Mouse (Mus musculus) midbrain, postnatal 0 days (tissue): ENCODE measurements around the gene Rad51b. TPM values are rescaled to one million over a fixed set of nuclear protein-coding genes. Genes with fewer than 3 reads are reported as not detected.
A peak's percentile ranks its signal among the peaks of the same experiment; 100 is the strongest.

Experiments
- ATAC-seq: fragments of 200-750 bp; cut with Nextera tagmentation; 2 replicates; pipeline ENCODE4 v1.8.0; 2017; ENCODE audit warnings: moderate number of reproducible peaks, mild to moderate bottlenecking, moderate TSS enrichment, moderate library complexity; ENCODE audit not compliant: low FRiP score
- DNase-seq: peaks from one replicate; pipeline ENCODE4 v3.0.0-alpha.2; 2015; ENCODE audit warnings: low spot score
- H3K27ac ChIP-seq: fragments of 300-500 bp; sonication (generic); 2 replicates; pipeline ENCODE4 v1.5.1; 2014; ENCODE audit warnings: low read depth, mild to moderate bottlenecking, low read length, mixed read lengths
- H3K27me3 ChIP-seq: fragments of 300-500 bp; sonication (generic); 2 replicates; pipeline ENCODE4 v1.6.1; 2014; ENCODE audit warnings: low read length, control low read depth, mixed read lengths; ENCODE audit not compliant: insufficient read depth
- H3K36me3 ChIP-seq: fragments of 300-500 bp; sonication (generic); 2 replicates; pipeline ENCODE4 v1.6.1; 2014; ENCODE audit warnings: low read length, control low read depth, mixed read lengths; ENCODE audit not compliant: insufficient read depth
- H3K4me1 ChIP-seq: fragments of 300-500 bp; sonication (generic); 2 replicates; pipeline ENCODE4 v1.6.1; 2014; ENCODE audit warnings: mild to moderate bottlenecking, control low read depth, antibody characterized with exemption, low read length, mixed read lengths; ENCODE audit not compliant: insufficient read depth
- H3K4me2 ChIP-seq: fragments of 300-500 bp; sonication (generic); 2 replicates; pipeline ENCODE4 v1.6.1; 2014; ENCODE audit warnings: low read depth, mild to moderate bottlenecking, low read length, mixed read lengths; ENCODE audit not compliant: poor library complexity, severe bottlenecking
- H3K4me3 ChIP-seq: fragments of 300-500 bp; sonication (generic); 2 replicates; pipeline ENCODE4 v1.5.1; 2014; ENCODE audit warnings: low read depth, mild to moderate bottlenecking, low read length, moderate library complexity
- H3K9ac ChIP-seq: fragments of 300-500 bp; sonication (generic); replicated peaks from 2 replicates; pipeline ENCODE4 v1.6.1; 2014; ENCODE audit warnings: mild to moderate bottlenecking, low read length, moderate library complexity, mixed read lengths; ENCODE audit not compliant: poor library complexity, severe bottlenecking
- H3K9me3 ChIP-seq: fragments of 300-500 bp; sonication (generic); 2 replicates; pipeline ENCODE4 v1.6.1; 2016; ENCODE audit warnings: low read length, control low read depth
- CTCF ChIP-seq: IDR thresholded peaks from 2 replicates; pipeline ENCODE4 v1.5.1; 2016; ENCODE audit warnings: antibody characterized with exemption, mild to moderate bottlenecking
- WGBS: fragments of 180-500 bp; shearing (Covaris S2); extraction: QIAGEN DNeasy Blood & Tissue Kit; methylation state at CpG from one replicate; pipeline ENCODE4 v1.1.7; 2014; 5-methylcytosine and 5-hydroxymethylcytosine counted together
- polyA plus RNA-seq: library from polyadenylated mRNA; unstranded; fragments of >200 nt; fragmentation: Nextera tagmentation; extraction: Ambion mirVana; gene quantifications from 2 replicates; pipeline ENCODE4 v1.2.1, GENCODE M21; 2015
- total RNA-seq: library from RNA; depleted of rRNA; stranded (reverse); fragments of >200 nt; gene quantifications from 2 replicates; pipeline ENCODE4 v1.2.3, GENCODE M21; 2014; rRNA removed

Rad51b gene
- total and polyA plus RNA-seq, 2 experiments from 2014 or later, result 0.22 to 0.74 TPM

DNA sequence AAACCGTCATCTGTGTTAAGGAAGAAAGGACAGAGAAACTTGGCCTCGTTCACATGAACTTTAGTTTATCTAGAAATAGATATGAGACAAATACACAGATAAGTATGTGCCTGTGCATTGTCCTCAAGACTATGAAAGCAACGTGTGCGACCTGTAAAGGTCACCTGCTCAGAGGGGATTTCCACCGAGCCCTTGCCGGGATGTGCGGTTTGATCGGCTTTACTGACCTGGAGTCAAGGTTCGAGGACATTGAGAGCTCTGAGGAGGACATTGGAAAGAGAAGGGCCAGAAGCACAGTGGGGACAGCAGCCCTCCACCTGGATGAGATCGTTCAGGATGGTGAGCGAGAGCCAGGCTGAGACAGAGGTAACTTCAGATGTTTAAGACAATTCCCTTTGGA, 561.3 kb downstream of the Rad51b start:
- Histone ChIP-seq H3K4me2 (no peak overlapping the region), H3K4me3 (no peak overlapping the region), H3K9ac (no peak overlapping the region), H3K27ac (no peak overlapping the region), H3K9me3 (no peaks in the 10 kb centered on the region), H3K4me1 (no peaks in the 10 kb centered on the region), H3K36me3 (no peaks in the 10 kb centered on the region), H3K27me3 (no peaks in the 10 kb centered on the region)
- DNase-seq (no peak), ATAC-seq (no peak)
- TF ChIP-seq CTCF, result no peak
- 77% methylated on average over 11 of the region's 11 CpGs for WGBS

DNA sequence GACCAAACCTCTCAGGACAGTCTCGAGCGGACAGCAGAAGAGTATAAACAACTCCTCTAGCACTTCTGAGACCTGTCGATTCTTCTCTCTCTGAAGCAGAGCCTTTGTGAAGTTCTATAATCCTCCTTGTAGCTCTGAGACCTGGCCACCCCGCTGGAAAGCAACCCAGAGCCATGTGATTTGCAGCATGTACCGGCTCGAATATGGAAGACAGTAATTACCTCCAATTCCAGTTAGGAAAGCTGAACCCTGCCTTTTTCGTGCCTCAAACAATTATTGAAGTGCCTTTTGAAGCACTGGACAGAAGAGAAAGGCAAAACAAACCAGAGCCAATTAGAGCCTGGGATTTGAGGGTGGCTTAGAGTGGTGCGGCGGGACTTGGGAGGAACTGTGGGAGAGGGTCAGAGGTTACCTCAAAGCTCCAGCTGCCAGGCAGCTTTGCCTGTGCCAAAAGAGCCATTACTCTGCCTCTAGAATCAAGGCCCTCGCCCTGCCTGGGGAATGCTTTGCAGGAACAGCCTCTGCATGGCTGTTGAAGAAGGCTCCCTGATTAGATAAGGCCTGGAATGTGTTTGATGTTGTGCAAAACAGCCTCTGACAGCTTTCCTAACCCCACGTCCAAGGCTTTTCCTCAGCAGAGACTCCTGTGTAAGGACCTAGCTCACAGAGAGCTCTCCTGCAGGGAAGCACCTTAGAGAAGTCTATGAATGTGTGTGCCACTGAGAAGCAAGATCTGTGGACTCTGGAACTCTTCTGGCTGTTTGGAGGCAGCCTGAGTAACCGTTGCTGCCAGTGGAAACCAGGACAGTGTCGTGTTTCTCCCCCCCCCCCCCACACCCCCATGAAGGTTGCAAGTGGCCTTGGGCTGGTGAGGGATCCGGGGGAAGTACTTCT, 562.5 kb downstream of the Rad51b start:
- no peak overlapping the region for H3K9ac ChIP-seq
- no peak overlapping the region for H3K4me3 ChIP-seq
- H3K4me2 ChIP-seq, result no peak overlapping the region
- peak; percentile 30 for DNase-seq
- H3K4me1 ChIP-seq, result no peaks in the 10 kb centered on the region
- ATAC-seq, result no peak
- H3K27me3 ChIP-seq, result no peaks in the 10 kb centered on the region
- no peaks in the 10 kb centered on the region for H3K36me3 ChIP-seq
- no peak for TF ChIP-seq CTCF
- no peaks in the 10 kb centered on the region for H3K9me3 ChIP-seq
- H3K27ac ChIP-seq, result peak overlapping the region; percentile 13; the same call in 1 of the 2 replicates
- 23% methylated on average over 14 of the region's 14 CpGs for WGBS

- WGBS, result 88% methylated on average over 2 of the region's 2 CpGs
- peak overlapping the region; percentile 13; the same call in 1 of the 2 replicates for H3K27ac ChIP-seq
- TF ChIP-seq CTCF, result no peak
Measured at GRCm38 (mm10) chr12:79860248-79860555, 563.1 kb downstream of the Rad51b start.

More at GRCm38 (mm10) chr12:79860248-79860555, 563.1 kb downstream of the Rad51b start:
- Histone ChIP-seq H3K27me3 (no peaks in the 10 kb centered on the region), H3K9ac (no peak overlapping the region), H3K4me3 (no peak overlapping the region), H3K4me1 (no peaks in the 10 kb centered on the region), H3K9me3 (no peaks in the 10 kb centered on the region), H3K36me3 (no peaks in the 10 kb centered on the region), H3K4me2 (no peak overlapping the region)
- DNase-seq, result no peak
- no peak for ATAC-seq

Other genes with a start within 250 kb of the Rad51b start
- 12.6 and 20.0 TPM in 2 replicates for gene Pigh, start 207.6 kb upstream of the Rad51b start, total RNA-seq
- gene Pigh, start 207.6 kb upstream of the Rad51b start, polyA plus RNA-seq, result 12.5 and 14.1 TPM in 2 replicates
- gene Arg2, start 166.5 kb upstream of the Rad51b start, total RNA-seq, result 13.6 and 16.5 TPM in 2 replicates
- 22.5 and 23.3 TPM in 2 replicates for gene Arg2, start 166.5 kb upstream of the Rad51b start, polyA plus RNA-seq
- 83.0 and 98.8 TPM in 2 replicates for gene Vti1b, start 124.6 kb upstream of the Rad51b start, total RNA-seq
- gene Vti1b, start 124.6 kb upstream of the Rad51b start, polyA plus RNA-seq, result 228 and 230 TPM in 2 replicates
- gene Rdh11, start 105.0 kb upstream of the Rad51b start, total RNA-seq, result 46.8 and 50.8 TPM in 2 replicates
- 35.3 and 40.9 TPM in 2 replicates for gene Rdh11, start 105.0 kb upstream of the Rad51b start, polyA plus RNA-seq
- gene Rdh12, start 88.4 kb upstream of the Rad51b start, total RNA-seq, result 0.93 and 1.3 TPM in 2 replicates
- 1.0 and 1.3 TPM in 2 replicates for gene Rdh12, start 88.4 kb upstream of the Rad51b start, polyA plus RNA-seq
- gene Zfyve26, start 978 bp upstream of the Rad51b start, total RNA-seq, result 10.3 and 25.6 TPM in 2 replicates
- gene Zfyve26, start 978 bp upstream of the Rad51b start, polyA plus RNA-seq, result 4.3 and 6.2 TPM in 2 replicates